ENCODE assay signal across 9 mouse cellular contexts in genomic region chr6:7882520-7882919, GRCm38 (mm10). TPM values are rescaled to one million over a fixed set of nuclear protein-coding genes. Genes with fewer than 3 reads are reported as not detected.
DNase-seq lines count a peak whose midpoint lies in the region; ATAC-seq and TF ChIP-seq lines count a peak whose summit lies in the region.
"Had no signal": no experiment of that assay in that cellular context is flagged by ENCODE, and none has a peak within 500 bp of the region (broad histone marks: within the 10 kb centered on the region; RNA-seq: fewer than 3 reads in every experiment).

No protein-coding gene starts in this region.

- H3K27ac ChIP-seq in heart, embryonic 12.5 days (ENCODE audit: poor library complexity, severe bottlenecking) = no peak overlapping the region
- no peak overlapping the region for H3K27ac ChIP-seq in heart, postnatal 0 days (ENCODE audit: low read depth)
- no peak overlapping the region for H3K27ac ChIP-seq in lung, embryonic 15.5 days
- H3K27ac ChIP-seq: midbrain, embryonic 13.5 days had no signal

- TF ChIP-seq EP300 in heart, postnatal 0 days (IDR thresholded peaks at IDR 0.05; ENCODE audit: low read depth) = no peak

- peak; percentile 81 to 82 for DNase-seq in heart, adult 18-20 months
- DNase-seq in adrenal gland, postnatal 10 days = peak; percentile 85
- peak; percentile 49 for DNase-seq in heart, postnatal 0 days (ENCODE audit: low spot score)
- no peak for DNase-seq in spleen, postnatal 4 days (ENCODE audit: low spot score in 2 of 2)
- no peak for DNase-seq in embryo, embryonic 10 days (ENCODE audit: low spot score)
- DNase-seq in layer of hippocampus, adult 9-10 months (ENCODE audit: low spot score) = no peak

- no peaks in the 10 kb centered on the region for H3K4me1 ChIP-seq in heart, embryonic 12.5 days (replicated peaks)
- no peaks in the 10 kb centered on the region for H3K4me1 ChIP-seq in heart, postnatal 0 days (ENCODE audit: control insufficient read depth, insufficient read depth)
- no peaks in the 10 kb centered on the region for H3K4me1 ChIP-seq in lung, embryonic 15.5 days
- H3K4me1 ChIP-seq: midbrain, embryonic 13.5 days had no signal

- no peaks in the 10 kb centered on the region for H3K27me3 ChIP-seq in heart, embryonic 12.5 days (replicated peaks)
- H3K27me3 ChIP-seq in heart, postnatal 0 days (ENCODE audit: control insufficient read depth, insufficient read depth, low read length) = no peaks in the 10 kb centered on the region
- H3K27me3 ChIP-seq in lung, embryonic 15.5 days = no peaks in the 10 kb centered on the region
- H3K27me3 ChIP-seq: midbrain, embryonic 13.5 days had no signal

- H3K4me3 ChIP-seq in heart, embryonic 12.5 days = no peak overlapping the region
- H3K4me3 ChIP-seq in heart, postnatal 0 days (ENCODE audit: low read depth, low read length) = no peak overlapping the region
- H3K4me3 ChIP-seq in lung, embryonic 15.5 days = no peak overlapping the region
- H3K4me3 ChIP-seq: midbrain, embryonic 13.5 days had no signal

- no peaks in the 10 kb centered on the region for H3K9me3 ChIP-seq in heart, embryonic 12.5 days (replicated peaks)
- no peaks in the 10 kb centered on the region for H3K9me3 ChIP-seq in heart, postnatal 0 days (replicated peaks; ENCODE audit: control insufficient read depth, low read length)
- H3K9me3 ChIP-seq in lung, embryonic 15.5 days = no peaks in the 10 kb centered on the region
- H3K9me3 ChIP-seq: midbrain, embryonic 13.5 days had no signal

- TF ChIP-seq CTCF in heart, postnatal 0 days (IDR thresholded peaks at IDR 0.05; ENCODE audit: low read depth) = no peak

- no peak overlapping the region for H3K4me2 ChIP-seq in heart, embryonic 12.5 days
- peak overlapping the region; percentile 34 for H3K4me2 ChIP-seq in heart, postnatal 0 days (ENCODE audit: low read depth, low read length)
- H3K4me2 ChIP-seq in lung, embryonic 15.5 days = no peak overlapping the region
- H3K4me2 ChIP-seq: midbrain, embryonic 13.5 days had no signal

- H3K36me3 ChIP-seq in heart, embryonic 12.5 days = no peaks in the 10 kb centered on the region
- no peaks in the 10 kb centered on the region for H3K36me3 ChIP-seq in heart, postnatal 0 days (replicated peaks; ENCODE audit: control insufficient read depth, insufficient read depth, low read length)
- H3K36me3 ChIP-seq in lung, embryonic 15.5 days = no peaks in the 10 kb centered on the region
- H3K36me3 ChIP-seq: midbrain, embryonic 13.5 days had no signal

- WGBS in heart, embryonic 12.5 days = 55% methylated on average over 13 of the region's 13 CpGs
- WGBS in heart, postnatal 0 days = 29% methylated on average over 13 of the region's 13 CpGs
- WGBS in lung, embryonic 15.5 days = 39% methylated on average over 13 of the region's 13 CpGs

- H3K9ac ChIP-seq in heart, embryonic 12.5 days = no peak overlapping the region
- H3K9ac ChIP-seq in heart, postnatal 0 days (replicated peaks; ENCODE audit: low read depth, low read length) = no peak overlapping the region
- H3K9ac ChIP-seq in lung, embryonic 15.5 days = no peak overlapping the region
- H3K9ac ChIP-seq: midbrain, embryonic 13.5 days had no signal

- no peak for ATAC-seq in heart, embryonic 12.5 days (ENCODE audit: insufficient number of reproducible peaks, low FRiP score)
- peak; percentile 84 for ATAC-seq in heart, postnatal 0 days (ENCODE audit: insufficient read depth, low read depth)
- peak; percentile 92 for ATAC-seq in lung, embryonic 15.5 days (ENCODE audit: borderline replicate concordance, extremely low read depth, low FRiP score, low TSS enrichment)
- ATAC-seq: midbrain, embryonic 13.5 days had no signal

RNA-seq across cellular contexts. Expression of gene C1galt1, which starts 37.9 kb away (rescaled TPM):
- total RNA-seq in heart, adult 18-20 months (2021) = 10 to 100 TPM; 12.5 to 14.3 TPM
- 3.8 and 4.5 TPM in 2 replicates for polyA plus RNA-seq in heart, embryonic 12.5 days (2016; fragmentation: Nextera tagmentation; extraction: Ambion mirVana)
- 10 to 100 TPM; 24.1 to 25.4 TPM for total RNA-seq in adrenal gland, postnatal 10 days (2021)
- total RNA-seq in heart, postnatal 0 days (2014; rRNA removed; ENCODE audit: low replicate concordance) = 17.0 and 22.3 TPM in 2 replicates
- 2.3 and 2.4 TPM in 2 replicates for polyA plus RNA-seq in heart, postnatal 0 days (2015; fragmentation: Nextera tagmentation; extraction: Ambion mirVana)
- polyA plus RNA-seq in lung, embryonic 15.5 days (2015; fragmentation: Nextera tagmentation; extraction: Ambion mirVana) = 3.3 and 3.6 TPM in 2 replicates

Comparison
In these comparisons a context has a peak if more than half of its experiments do, and no peak if none do; other contexts are left out.
1. DNase-seq: peak in heart, adult 18-20 months (2 of 2), adrenal gland, postnatal 10 days (single experiment) and heart, postnatal 0 days (single experiment); none in spleen, postnatal 4 days (0 of 2), embryo, embryonic 10 days (single experiment) and layer of hippocampus, adult 9-10 months (single experiment).